Mouse (Mus musculus) kidney, adult 18-20 months (tissue): Measurements from ENCODE around the gene Samd4b.

Experiments
- DNase-seq: peaks from one replicate; pipeline ENCODE4 v3.0.0; 2021

Samd4b gene

GRCm38 (mm10) chr7:28354113-28354581, 243.8 kb downstream of the Samd4b start:
- DNase-seq: no peak

- no peak for DNase-seq
These were observed 244.7 kb downstream of the Samd4b start for GRCm38 (mm10) chr7:28353267-28353666.

- DNase-seq: no peak
These were observed 246.2 kb downstream of the Samd4b start for GRCm38 (mm10) chr7:28351676-28352191.

- peak; percentile 97 for DNase-seq
These were observed 247.6 kb downstream of the Samd4b start, which contains the start of gene Rps16 for GRCm38 (mm10) chr7:28350155-28350883. Rps16 (plus strand) TSS chr7:28350652.
